Mouse (Mus musculus): ENCODE results near the gene Ntf3.

Ntf3 gene

GRCm38 (mm10) chr6:126166548-126167207 lies at the start of gene Ntf3:
TSS of gene Ntf3 (minus strand) at chr6:126166910.
- peak; percentile 81 for DNase-seq

GRCm38 (mm10) chr6:126213330-126213729 lies 46.6 kb upstream of the Ntf3 start:
- no peak for DNase-seq

GRCm38 (mm10) chr6:126203366-126203765 lies 36.7 kb upstream of the Ntf3 start:
- no peak for DNase-seq

- peak; percentile 23 for DNase-seq
These were observed 36.2 kb upstream of the Ntf3 start for GRCm38 (mm10) chr6:126202959-126203358.

- DNase-seq: no peak
These were observed 35.0 kb upstream of the Ntf3 start for GRCm38 (mm10) chr6:126201721-126202120.

- no peak for DNase-seq
These were observed 33.2 kb upstream of the Ntf3 start for GRCm38 (mm10) chr6:126199916-126200315.

- DNase-seq: no peak
These were observed 28.1 kb upstream of the Ntf3 start for GRCm38 (mm10) chr6:126194760-126195159.

- DNase-seq: no peak
These were observed 23.6 kb upstream of the Ntf3 start for GRCm38 (mm10) chr6:126190218-126190871.

GRCm38 (mm10) chr6:126187400-126187799 lies 20.7 kb upstream of the Ntf3 start:
- no peak for DNase-seq

- no peak for DNase-seq
These were observed 19.4 kb upstream of the Ntf3 start for GRCm38 (mm10) chr6:126186116-126186515.

GRCm38 (mm10) chr6:126172071-126172470 lies 5.4 kb upstream of the Ntf3 start:
- no peak for DNase-seq

GRCm38 (mm10) chr6:126170772-126171171 lies 4.1 kb upstream of the Ntf3 start:
- no peak for DNase-seq

- peak; percentile 83 for DNase-seq
These were observed 1.0 kb upstream of the Ntf3 start for GRCm38 (mm10) chr6:126167731-126168130.

GRCm38 (mm10) chr6:126167208-126167590 lies 489 bp upstream of the Ntf3 start:
- DNase-seq: no peak

GRCm38 (mm10) chr6:126165591-126166155 lies 1.0 kb downstream of the Ntf3 start:
- DNase-seq: peak; percentile 34

GRCm38 (mm10) chr6:126164781-126165180 lies 1.9 kb downstream of the Ntf3 start:
- peak; percentile 88 for DNase-seq

GRCm38 (mm10) chr6:126163861-126164755 lies 2.6 kb downstream of the Ntf3 start:
- peak; percentile 65 for DNase-seq

GRCm38 (mm10) chr6:126163181-126163621 lies 3.5 kb downstream of the Ntf3 start:
- DNase-seq: peak; percentile 88

- DNase-seq: peak; percentile 69
These were observed 4.4 kb downstream of the Ntf3 start for GRCm38 (mm10) chr6:126162351-126162758.

GRCm38 (mm10) chr6:126161571-126162340 lies 5.0 kb downstream of the Ntf3 start:
- DNase-seq: peak; percentile 34

- no peak for DNase-seq
These were observed 6.7 kb downstream of the Ntf3 start for GRCm38 (mm10) chr6:126160067-126160411.

- DNase-seq: no peak
These were observed 7.2 kb downstream of the Ntf3 start for GRCm38 (mm10) chr6:126159279-126160066.

All from embryo, embryonic 11 days (tissue).